Mouse (Mus musculus) bone marrow macrophage, adult 2 months (primary cell): ENCODE results near the gene Tmem91. TPM values are rescaled to one million over a fixed set of nuclear protein-coding genes. Genes with fewer than 3 reads are reported as not detected.

Experiments used
- H3K27ac ChIP-seq: 2 replicates; pipeline ENCODE4 v1.5.1; 2012; ENCODE audit warnings: low read depth, low read length; ENCODE audit not compliant: insufficient read depth
- H3K4me1 ChIP-seq: 2 replicates; pipeline ENCODE4 v1.6.1; 2012; ENCODE audit warnings: low read length; ENCODE audit not compliant: control insufficient read depth, insufficient read depth
- H3K4me3 ChIP-seq: 2 replicates; pipeline ENCODE4 v1.5.1; 2012; ENCODE audit warnings: mild to moderate bottlenecking, low read length, moderate library complexity; ENCODE audit not compliant: insufficient read depth
- CTCF ChIP-seq: IDR thresholded peaks from 2 replicates; pipeline ENCODE4 v1.5.1; 2012; ENCODE audit warnings: low read depth, mild to moderate bottlenecking, low read length, moderate library complexity
- POLR2A ChIP-seq: IDR thresholded peaks from 2 replicates; pipeline ENCODE4 v1.6.1; 2012; ENCODE audit warnings: mild to moderate bottlenecking, low read depth, low read length, borderline replicate concordance
- polyA plus RNA-seq: library from polyadenylated mRNA; stranded (reverse); fragments of >200 nt; gene quantifications from 2 replicates; pipeline ENCODE4 v1.2.4, GENCODE M21; 2012; ENCODE audit not compliant: missing spikeins, insufficient read depth, insufficient read length

Tmem91 gene
- polyA plus RNA-seq, 1 experiment: 0.87 TPM

DNA sequence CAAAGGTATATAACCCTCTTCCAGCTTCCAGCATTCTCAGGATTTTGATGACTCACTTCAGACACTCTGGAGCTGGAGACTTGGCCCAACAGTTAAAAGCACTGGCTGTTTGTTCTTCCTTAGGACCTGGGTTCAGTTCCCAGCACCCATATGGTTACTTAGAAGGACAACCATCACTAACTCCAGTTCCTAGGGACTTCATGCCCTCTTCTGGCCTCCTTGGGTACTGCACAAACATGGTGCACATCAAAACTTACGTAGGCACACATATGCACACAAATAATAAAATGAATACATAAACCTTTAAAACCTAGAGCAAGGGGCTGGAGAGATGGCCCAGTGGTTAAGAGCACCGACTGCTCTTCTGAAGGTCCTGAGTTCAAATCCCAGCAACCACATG is 27.4 kb upstream of the Tmem91 start:
- TF ChIP-seq POLR2A (no peak), CTCF (no peak)
- no peak overlapping the region for H3K4me3 ChIP-seq
- no peak overlapping the region for H3K27ac ChIP-seq
- H3K4me1 ChIP-seq: peaks cover 33% of the 10 kb centered on the region

DNA sequence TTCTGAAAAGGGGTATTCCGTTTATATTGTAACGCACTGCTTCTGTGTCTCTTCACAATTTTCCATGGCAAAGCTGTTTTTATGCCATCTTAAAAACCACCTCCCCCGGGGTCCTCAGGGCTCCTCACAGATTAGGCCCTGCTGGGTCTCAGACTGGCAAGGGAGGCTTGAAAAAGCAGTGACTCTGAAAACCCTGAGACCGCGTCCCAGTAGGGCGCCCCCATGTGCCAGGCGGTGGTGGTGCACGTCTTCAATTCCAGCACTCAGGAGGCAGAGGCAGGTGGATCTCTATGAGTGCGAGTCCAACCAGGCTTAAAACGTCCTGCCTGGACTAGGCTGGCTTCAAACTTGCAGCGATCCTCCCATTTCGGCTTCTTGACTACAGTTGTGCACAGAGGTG is 25.8 kb upstream of the Tmem91 start:
- no peak for TF ChIP-seq POLR2A
- peak; percentile 35; the same call in 1 of the 2 replicates for TF ChIP-seq CTCF
- peaks cover 21% of the 10 kb centered on the region for H3K4me1 ChIP-seq
- no peak overlapping the region for H3K4me3 ChIP-seq
- H3K27ac ChIP-seq: no peak overlapping the region

DNA sequence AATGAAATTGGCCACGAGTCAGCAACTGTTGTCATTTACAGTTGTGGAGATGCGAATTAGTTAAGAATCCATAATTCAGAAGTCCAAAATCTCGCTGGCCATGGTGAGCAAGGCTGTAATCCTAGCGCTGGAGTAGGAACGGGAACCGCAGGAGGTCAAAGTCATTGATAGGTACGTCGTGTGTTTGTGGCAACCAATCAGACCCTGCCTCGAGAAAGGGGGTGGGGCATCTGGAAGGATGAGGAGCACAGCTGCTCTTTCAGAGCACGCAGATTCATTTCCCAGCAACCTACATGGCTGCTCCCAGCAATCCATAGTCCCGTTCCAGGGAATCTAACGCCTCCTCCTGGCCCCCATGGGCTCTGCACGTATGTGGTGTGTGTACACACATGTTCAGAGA is 24.9 kb upstream of the Tmem91 start:
- Histone ChIP-seq H3K4me3 (no peak overlapping the region), H3K27ac (no peak overlapping the region), H3K4me1 (peaks cover 14% of the 10 kb centered on the region)
- TF ChIP-seq POLR2A: no peak
- TF ChIP-seq CTCF: no peak

GRCm38 (mm10) chr7:25694104-25694503 is 19.1 kb upstream of the Tmem91 start:
- Histone ChIP-seq H3K4me1 (peaks cover 4% of the 10 kb centered on the region), H3K27ac (no peak overlapping the region), H3K4me3 (no peak overlapping the region)
- TF ChIP-seq POLR2A (no peak), CTCF (no peak)

GRCm38 (mm10) chr7:25690051-25690450 is 15.1 kb upstream of the Tmem91 start:
- H3K4me1 ChIP-seq: peaks cover 12% of the 10 kb centered on the region
- H3K4me3 ChIP-seq: peak overlapping the region; percentile 86
- peak overlapping the region; percentile 71 for H3K27ac ChIP-seq
- TF ChIP-seq CTCF (no peak), POLR2A (no peak)

- H3K4me1 ChIP-seq: peaks cover 17% of the 10 kb centered on the region
- no peak for TF ChIP-seq CTCF
- TF ChIP-seq POLR2A: no peak
- peak overlapping the region; percentile 71 for H3K27ac ChIP-seq
- peak overlapping the region; percentile 86 for H3K4me3 ChIP-seq
Measured at GRCm38 (mm10) chr7:25689603-25690021, 14.6 kb upstream of the Tmem91 start.

- Histone ChIP-seq H3K4me3 (peak overlapping the region; percentile 86), H3K27ac (peak overlapping the region; percentile 83), H3K4me1 (peaks cover 23% of the 10 kb centered on the region)
- no peak for TF ChIP-seq POLR2A
- no peak for TF ChIP-seq CTCF
Measured at GRCm38 (mm10) chr7:25688810-25689586, 14.0 kb upstream of the Tmem91 start.

- peaks cover 31% of the 10 kb centered on the region for H3K4me1 ChIP-seq
- TF ChIP-seq CTCF (0 out of 2 replicates have a peak, but pooled peaks have one; percentile 33), POLR2A (no peak)
- H3K4me3 ChIP-seq: peak overlapping the region; percentile 86
- peak overlapping the region; percentile 83 for H3K27ac ChIP-seq
Measured at GRCm38 (mm10) chr7:25687811-25688401, 12.9 kb upstream of the Tmem91 start.

GRCm38 (mm10) chr7:25686680-25687531 is 11.9 kb upstream of the Tmem91 start, which contains the start of gene Tgfb1:
Gene Tgfb1 (plus strand): TSS chr7:25687002.
- Histone ChIP-seq H3K4me1 (peaks cover 41% of the 10 kb centered on the region), H3K4me3 (peak within 1 kb of the TSS; percentile 86), H3K27ac (peak within 1 kb of the TSS; percentile 83)
- TF ChIP-seq POLR2A: no peak
- peak; percentile 56 for TF ChIP-seq CTCF
